Comparison of ENCODE assay signal across 10 mouse cellular contexts in the genomic region with DNA sequence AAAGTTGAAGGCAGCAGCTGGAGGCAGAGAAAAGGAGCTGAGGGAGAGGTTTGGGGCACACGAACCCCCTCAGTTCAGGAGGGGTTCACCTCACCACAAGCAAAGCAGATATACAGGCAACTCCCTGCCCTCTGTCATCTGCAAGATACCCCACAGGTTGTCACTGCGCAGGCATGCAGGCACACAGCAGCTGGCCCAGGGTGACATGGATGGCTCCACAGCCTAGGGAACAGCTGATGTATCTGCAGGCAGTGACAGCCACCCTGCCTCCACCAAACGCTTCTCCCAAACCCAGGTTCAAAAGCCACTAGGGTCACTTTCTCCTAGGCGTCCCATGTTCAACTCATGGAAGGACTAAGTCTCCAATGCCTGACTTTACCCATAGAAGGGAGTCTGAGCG. TPM values are rescaled to one million over a fixed set of nuclear protein-coding genes. Genes with fewer than 3 reads are reported as not detected.
A peak's percentile ranks its signal among the peaks of the same experiment; 100 is the strongest.
DNase-seq lines count a peak whose midpoint lies in the region; ATAC-seq and TF ChIP-seq lines count a peak whose summit lies in the region.
"Had no signal": no experiment of that assay in that cellular context is flagged by ENCODE, and none has a peak within 500 bp of the region (broad histone marks: within the 10 kb centered on the region; RNA-seq: fewer than 3 reads in every experiment).

No protein-coding gene starts in this region.

- H3K4me1 ChIP-seq in heart, embryonic 16.5 days (ENCODE audit: control insufficient read depth, insufficient read depth, low read length): peaks cover 12% of the 10 kb centered on the region
- peaks cover 30 to 77% of the 10 kb centered on the region in 2 experiments for H3K4me1 ChIP-seq in CH12.LX (ENCODE audit: control insufficient read depth in 1 of 2, insufficient read depth in 2 of 2)
- no peaks in the 10 kb centered on the region for H3K4me1 ChIP-seq in embryonic fibroblast, embryonic 13.5 days (ENCODE audit: control insufficient read depth, insufficient read depth, low read length)
- H3K4me1 ChIP-seq in limb, embryonic 15.5 days: peaks cover 81% of the 10 kb centered on the region

- ATAC-seq in heart, embryonic 16.5 days (replicated peaks; ENCODE audit: extremely low read depth, insufficient read depth, low FRiP score): no peak
- ATAC-seq in limb, embryonic 15.5 days (ENCODE audit: insufficient number of reproducible peaks, low FRiP score, low TSS enrichment, low read depth): no peak
- ATAC-seq in frontal cortex, adult (ENCODE audit: low TSS enrichment): no peak

- H3K27me3 ChIP-seq in heart, embryonic 16.5 days (ENCODE audit: control insufficient read depth, insufficient read depth, low read length): no peaks in the 10 kb centered on the region
- peaks cover 82% of the 10 kb centered on the region for H3K27me3 ChIP-seq in CH12.LX (replicated peaks)
- peaks cover 6% of the 10 kb centered on the region; the same call in 1 of the 2 replicates for H3K27me3 ChIP-seq in limb, embryonic 15.5 days

- no peaks in the 10 kb centered on the region for H3K79me2 ChIP-seq in CH12.LX (replicated peaks; ENCODE audit: control insufficient read depth, extremely low read depth, insufficient read depth, poor library complexity, severe bottlenecking)

- no peak for TF ChIP-seq CTCF in CH12.LX (conservative IDR thresholded peaks at IDR 0.05 in 1 of 2, IDR thresholded peaks at IDR 0.05 in 1 of 2; ENCODE audit: low read depth in 2 of 2, low read length in 2 of 2)
- no peak for TF ChIP-seq CTCF in embryonic fibroblast, embryonic 13.5 days (IDR thresholded peaks at IDR 0.05; ENCODE audit: borderline replicate concordance, insufficient read depth, low read length)

- H3K4me3 ChIP-seq in heart, embryonic 16.5 days (ENCODE audit: low read length): peak overlapping the region; percentile 71
- peak overlapping the region in 1 of 3 experiments; percentile 36 for H3K4me3 ChIP-seq in CH12.LX (replicated peaks in 1 of 3; ENCODE audit: low read depth in 2 of 3, low read length in 2 of 3, poor library complexity in 1 of 3)
- H3K4me3 ChIP-seq in embryonic fibroblast, embryonic 13.5 days (ENCODE audit: insufficient read depth, low read length): peak overlapping the region; percentile 25; the same call in 1 of the 2 replicates
- peak overlapping the region; percentile 70 for H3K4me3 ChIP-seq in limb, embryonic 15.5 days

- 58% methylated on average over 5 of the region's 5 CpGs for WGBS in heart, embryonic 16.5 days
- WGBS in limb, embryonic 15.5 days: 70% methylated on average over 5 of the region's 5 CpGs

- dilution Hi-C loops in CH12.LX (cut with MboI; ENCODE audit: extremely low pct_ligation_motif_present, extremely low pct_unique_long_range_greater_than_20kb, low sequenced_read_pairs): no loop called here

- no peak for TF ChIP-seq EP300 in CH12.LX (IDR thresholded peaks at IDR 0.05; ENCODE audit: low read length)

- H3K4me2 ChIP-seq in heart, embryonic 16.5 days (ENCODE audit: low read depth, low read length): peak overlapping the region; percentile 98
- H3K4me2 ChIP-seq in CH12.LX (ENCODE audit: insufficient read depth, low read depth, poor library complexity, severe bottlenecking): peak overlapping the region; percentile 94
- H3K4me2 ChIP-seq in limb, embryonic 15.5 days: peak overlapping the region; percentile 97

- DNase-seq in heart, postnatal 4 days: no peak
- DNase-seq in CH12.LX (ENCODE audit: extremely low read depth): no peak
- DNase-seq in thymus, postnatal 0 days (ENCODE audit: low spot score): no peak
- no peak for DNase-seq in cerebellum, adult 11-12 months

- no peak for TF ChIP-seq RAD21 in CH12.LX (IDR thresholded peaks at IDR 0.05; ENCODE audit: low read depth, low read length)

- H3K27ac ChIP-seq in heart, embryonic 16.5 days (ENCODE audit: low read length): no peak overlapping the region
- no peak overlapping the region for H3K27ac ChIP-seq in CH12.LX (ENCODE audit: insufficient read depth, low read depth)
- H3K27ac ChIP-seq in embryonic fibroblast, embryonic 13.5 days (ENCODE audit: insufficient read depth, low read length): no peak overlapping the region
- H3K27ac ChIP-seq in limb, embryonic 15.5 days: no peak overlapping the region

- H3K9me3 ChIP-seq in heart, embryonic 16.5 days (replicated peaks; ENCODE audit: control insufficient read depth, low read length): no peaks in the 10 kb centered on the region
- peaks cover 3% of the 10 kb centered on the region for H3K9me3 ChIP-seq in CH12.LX (replicated peaks; ENCODE audit: low read length)
- H3K9me3 ChIP-seq in limb, embryonic 15.5 days: no peaks in the 10 kb centered on the region

- no peaks in the 10 kb centered on the region for H3K36me3 ChIP-seq in heart, embryonic 16.5 days (ENCODE audit: control insufficient read depth, insufficient read depth)
- no peaks in the 10 kb centered on the region for H3K36me3 ChIP-seq in CH12.LX (replicated peaks in 1 of 2; ENCODE audit: control insufficient read depth in 1 of 2, insufficient read depth in 1 of 2, low read length in 1 of 2)
- H3K36me3 ChIP-seq in limb, embryonic 15.5 days: no peaks in the 10 kb centered on the region
- H3K36me3 ChIP-seq: G1E had no signal

- TF ChIP-seq POLR2A in CH12.LX (IDR thresholded peaks at IDR 0.05; ENCODE audit: low read depth, low read length): no peak
- no peak for TF ChIP-seq POLR2A in embryonic fibroblast, embryonic 13.5 days (IDR thresholded peaks at IDR 0.05; ENCODE audit: low read depth, low read length)

- H3K9ac ChIP-seq in heart, embryonic 16.5 days (ENCODE audit: low read length): peak overlapping the region; percentile 21
- no peak overlapping the region for H3K9ac ChIP-seq in CH12.LX (ENCODE audit: insufficient read depth, low read depth)
- H3K9ac ChIP-seq in limb, embryonic 15.5 days: no peak overlapping the region

- in situ Hi-C loops in CH12.LX (cut with MboI; ENCODE audit: low pct_ligation_motif_present, low pct_unique_long_range_greater_than_20kb, low sequenced_read_pairs): no loop called here

TF ChIP-seq in CH12.LX, 34 proteins besides CTCF, POLR2A, EP300 and RAD21:
- TF ChIP-seq ZC3H11A (IDR thresholded peaks at IDR 0.05; ENCODE audit: low read depth, low read length) (no peak), MXI1 (IDR thresholded peaks at IDR 0.05; ENCODE audit: low read depth, low read length) (no peak), MAFK (IDR thresholded peaks at IDR 0.05; ENCODE audit: insufficient replicate concordance, low read length) (no peak), MAZ (IDR thresholded peaks at IDR 0.05; ENCODE audit: low read depth, low read length) (no peak), TCF12 (IDR thresholded peaks at IDR 0.05; ENCODE audit: low read depth, low read length) (no peak), BHLHE40 (IDR thresholded peaks at IDR 0.05; ENCODE audit: low read depth, low read length) (no peak), NRF1 (IDR thresholded peaks at IDR 0.05; ENCODE audit: low read depth, low read length) (no peak), UBTF (IDR thresholded peaks at IDR 0.05; ENCODE audit: low read depth, low read length) (no peak), IRF4 (IDR thresholded peaks at IDR 0.05; ENCODE audit: low read depth, low read length) (no peak), TBP (conservative IDR thresholded peaks at IDR 0.05; ENCODE audit: low read depth, low read length) (no peak), POLR2AphosphoS2 (IDR thresholded peaks at IDR 0.05; ENCODE audit: low read depth, low read length) (no peak), MYC (IDR thresholded peaks at IDR 0.05; ENCODE audit: low read depth, low read length) (no peak), CHD1 (IDR thresholded peaks at IDR 0.05; ENCODE audit: low read depth, low read length) (no peak), SMC3 (IDR thresholded peaks at IDR 0.05; ENCODE audit: low read depth, low read length) (no peak), JUND (conservative IDR thresholded peaks at IDR 0.05; ENCODE audit: low read depth, low read length) (no peak), MEF2A (IDR thresholded peaks at IDR 0.05; ENCODE audit: borderline replicate concordance, low read depth, low read length) (no peak), ELF1 (IDR thresholded peaks at IDR 0.05; ENCODE audit: low read depth, low read length) (no peak)

RNA-seq across cellular contexts. Expression of gene Atoh8, which starts 2.5 kb away (rescaled TPM):
- 14.5 and 17.0 TPM in 2 replicates for polyA plus RNA-seq in heart, embryonic 16.5 days (2015; fragmentation: Nextera tagmentation; extraction: Ambion mirVana)
- total RNA-seq in heart, postnatal 4 days (2021): 1 to 10 TPM; 7.2 to 8.6 TPM
- total RNA-seq in CH12.LX (2012; rRNA removed) (4.7 and 5.0 TPM in 2 replicates), CH12.LX (2014; rRNA removed) (0.23 and 0.31 TPM in 2 replicates)
- polyA plus RNA-seq in CH12.LX (2012; ENCODE audit: insufficient read length, low read depth): 1.1 and 1.6 TPM in 2 replicates
- polyA plus RNA-seq in embryonic fibroblast, embryonic 13.5 days (2011; ENCODE audit: insufficient read length, low read depth, missing spikeins): 14.0 and 16.2 TPM in 2 replicates
- polyA plus RNA-seq in limb, embryonic 15.5 days (2015; fragmentation: Nextera tagmentation; extraction: Ambion mirVana): 17.0 and 20.2 TPM in 2 replicates
- 2.1 and 3.9 TPM in 2 replicates for polyA plus RNA-seq in thymus, postnatal 0 days (2015; fragmentation: Nextera tagmentation; extraction: Ambion mirVana)
- total RNA-seq: G1E; monocyte, adult 5-6 weeks had no signal
